Mouse (Mus musculus): ENCODE results near the gene Cenpe. TPM values are rescaled to one million over a fixed set of nuclear protein-coding genes. Genes with fewer than 3 reads are reported as not detected.

The Cenpe gene
- total and polyA plus RNA-seq, 3 experiments: 19.5 to 119 (median 26.4) TPM

- TF ChIP-seq ETS1 (IDR thresholded peaks at IDR 0.05; ENCODE audit: low read depth, low read length) (no peak), TBP (IDR thresholded peaks at IDR 0.05; ENCODE audit: low read depth, low read length) (no peak), NRF1 (IDR thresholded peaks at IDR 0.05; ENCODE audit: insufficient read depth, low read depth, low read length, poor library complexity, severe bottlenecking) (no peak), GABPA (IDR thresholded peaks at IDR 0.05; ENCODE audit: low read depth, low read length) (no peak), GATA1 (IDR thresholded peaks at IDR 0.05; ENCODE audit: low read depth, low read length) (no peak), MXI1 (IDR thresholded peaks at IDR 0.05; ENCODE audit: low read depth, low read length) (no peak), ZNF384 (IDR thresholded peaks at IDR 0.05; ENCODE audit: low read depth, low read length) (no peak), ZC3H11A (IDR thresholded peaks at IDR 0.05; ENCODE audit: low read depth, low read length) (no peak), TCF12 (IDR thresholded peaks at IDR 0.05; ENCODE audit: low read depth, low read length) (no peak), MAX (IDR thresholded peaks at IDR 0.05; ENCODE audit: low read length) (no peak), MAZ (IDR thresholded peaks at IDR 0.05; ENCODE audit: low read depth, low read length) (no peak), CHD2 (IDR thresholded peaks at IDR 0.05; ENCODE audit: low read length) (no peak), NELFE (IDR thresholded peaks at IDR 0.05; ENCODE audit: low read depth, low read length) (no peak), ZMIZ1 (IDR thresholded peaks at IDR 0.05; ENCODE audit: low read depth, low read length) (no peak), BHLHE40 (IDR thresholded peaks at IDR 0.05; ENCODE audit: borderline replicate concordance, low read depth, low read length) (no peak), SIN3A (IDR thresholded peaks at IDR 0.05; ENCODE audit: low read length) (no peak)
- no peak for DNase-seq (ENCODE audit: low read depth, low spot score)
- Histone ChIP-seq H3K79me2 (ENCODE audit: control insufficient read depth, insufficient read depth, low read length, poor library complexity) (no peaks in the 10 kb centered on the region), H3K36me3 (ENCODE audit: control insufficient read depth in 1 of 2, insufficient read depth in 2 of 2, low read length in 2 of 2) (no peaks in the 10 kb centered on the region), H3K9ac (ENCODE audit: control insufficient read depth, low read depth, low read length, poor library complexity, severe bottlenecking) (no peak overlapping the region), H3K4me3 (ENCODE audit: control insufficient read depth in 1 of 2, insufficient read depth in 1 of 2, low read depth in 2 of 2, low read length in 2 of 2) (no peak overlapping the region), H3K9me3 (replicated peaks; ENCODE audit: insufficient read depth, low read length) (no peaks in the 10 kb centered on the region), H3K27ac (ENCODE audit: control insufficient read depth, low read depth, low read length) (no peak overlapping the region), H3K27me3 (ENCODE audit: control insufficient read depth in 1 of 2, insufficient read depth in 2 of 2, low read length in 2 of 2) (no peaks in the 10 kb centered on the region), H3K4me1 (ENCODE audit: control insufficient read depth in 1 of 2, insufficient read depth in 2 of 2, low read length in 2 of 2) (no peaks in the 10 kb centered on the region)
Measured at GRCm38 (mm10) chr3:135285256-135285655, 72.9 kb downstream of the Cenpe start.

GRCm38 (mm10) chr3:135285807-135286206 lies 73.5 kb downstream of the Cenpe start:
- Histone ChIP-seq H3K27ac (ENCODE audit: control insufficient read depth, low read depth, low read length) (no peak overlapping the region), H3K79me2 (ENCODE audit: control insufficient read depth, insufficient read depth, low read length, poor library complexity) (no peaks in the 10 kb centered on the region), H3K36me3 (ENCODE audit: control insufficient read depth in 1 of 2, insufficient read depth in 2 of 2, low read length in 2 of 2) (no peaks in the 10 kb centered on the region), H3K9me3 (replicated peaks; ENCODE audit: insufficient read depth, low read length) (no peaks in the 10 kb centered on the region), H3K4me3 (ENCODE audit: control insufficient read depth in 1 of 2, insufficient read depth in 1 of 2, low read depth in 2 of 2, low read length in 2 of 2) (no peak overlapping the region), H3K27me3 (ENCODE audit: control insufficient read depth in 1 of 2, insufficient read depth in 2 of 2, low read length in 2 of 2) (no peaks in the 10 kb centered on the region), H3K9ac (ENCODE audit: control insufficient read depth, low read depth, low read length, poor library complexity, severe bottlenecking) (no peak overlapping the region), H3K4me1 (ENCODE audit: control insufficient read depth in 1 of 2, insufficient read depth in 2 of 2, low read length in 2 of 2) (no peaks in the 10 kb centered on the region)
- TF ChIP-seq SMC3 (IDR thresholded peaks at IDR 0.05; ENCODE audit: low read depth, low read length) (no peak), USF1 (IDR thresholded peaks at IDR 0.05; ENCODE audit: low read depth, low read length) (no peak), GATA1 (IDR thresholded peaks at IDR 0.05; ENCODE audit: low read depth, low read length) (no peak), MYC (IDR thresholded peaks at IDR 0.05; ENCODE audit: low read depth, low read length) (no peak), ZNF384 (IDR thresholded peaks at IDR 0.05; ENCODE audit: low read depth, low read length) (no peak), RCOR1 (IDR thresholded peaks at IDR 0.05; ENCODE audit: low read depth, low read length) (no peak), TBP (IDR thresholded peaks at IDR 0.05; ENCODE audit: low read depth, low read length) (no peak), CHD1 (IDR thresholded peaks at IDR 0.05; ENCODE audit: low read depth, low read length) (no peak), MAZ (IDR thresholded peaks at IDR 0.05; ENCODE audit: low read depth, low read length) (no peak), BHLHE40 (IDR thresholded peaks at IDR 0.05; ENCODE audit: borderline replicate concordance, low read depth, low read length) (no peak), ZMIZ1 (IDR thresholded peaks at IDR 0.05; ENCODE audit: low read depth, low read length) (no peak), ZKSCAN1 (IDR thresholded peaks at IDR 0.05; ENCODE audit: low read depth, low read length) (no peak), MAFK (IDR thresholded peaks at IDR 0.05; ENCODE audit: borderline replicate concordance, low read depth, low read length) (no peak), UBTF (IDR thresholded peaks at IDR 0.05; ENCODE audit: borderline replicate concordance, insufficient read depth, low read depth, low read length) (no peak), MYB (IDR thresholded peaks at IDR 0.05; ENCODE audit: low read depth, low read length) (no peak), CTCF (IDR thresholded peaks at IDR 0.05 in 2 of 3, conservative IDR thresholded peaks at IDR 0.05 in 1 of 3; ENCODE audit: control insufficient read depth in 1 of 3, insufficient read depth in 1 of 3, low read depth in 2 of 3, low read length in 3 of 3, poor library complexity in 1 of 3, severe bottlenecking in 1 of 3) (no peak)
- no peak for DNase-seq (ENCODE audit: low read depth, low spot score)
